Mouse (Mus musculus): ENCODE results near the gene Tas2r143.

DNA sequence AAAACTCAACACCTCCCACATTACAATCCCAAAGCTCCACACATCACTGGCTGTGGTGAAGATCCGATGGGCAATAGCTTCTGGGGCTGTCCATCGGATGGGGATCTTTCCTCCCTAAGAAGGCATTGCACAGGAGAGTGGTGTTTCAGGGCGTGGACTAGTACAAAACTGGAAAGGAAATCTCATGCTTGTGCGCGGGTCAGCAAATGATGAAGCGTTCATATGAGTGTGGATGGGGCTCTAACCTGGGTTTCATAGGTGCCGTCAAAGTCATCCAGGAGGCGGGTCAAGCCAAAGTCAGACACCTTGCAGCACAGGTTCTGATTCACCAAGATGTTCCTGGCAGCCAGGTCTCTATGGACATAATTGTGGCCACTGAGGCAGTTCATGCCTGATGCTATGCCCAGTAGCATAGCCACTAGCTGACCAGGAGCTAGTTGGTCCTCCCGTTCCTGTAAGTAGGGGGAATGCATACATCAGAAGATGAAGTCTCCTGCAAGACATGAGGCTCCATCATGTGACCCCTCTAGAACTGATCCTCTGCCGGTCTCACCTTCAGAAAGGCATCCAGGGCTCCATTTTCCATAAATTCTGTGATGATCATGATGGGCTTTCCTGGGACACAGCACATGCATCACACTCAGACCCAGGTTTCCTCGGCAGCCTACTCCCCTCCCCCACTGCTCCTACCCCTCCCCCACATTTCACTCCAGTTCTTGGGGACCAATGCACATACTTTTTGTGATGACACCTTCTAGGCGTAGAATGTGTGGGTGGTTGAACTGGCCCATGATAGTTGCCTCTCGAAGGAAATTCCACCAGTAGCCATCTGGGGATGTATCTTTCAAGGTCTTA is 38.8 kb upstream of the Tas2r143 start:
- TF ChIP-seq CTCF (IDR thresholded peaks at IDR 0.05; ENCODE audit: low read depth) (no peak), EP300 (optimal IDR thresholded peaks at IDR 0.05) (no peak)
